Mouse (Mus musculus) limb, embryonic 11.5 days (tissue): ENCODE measurements around the gene Gm7029. TPM values are rescaled to one million over a fixed set of nuclear protein-coding genes. Genes with fewer than 3 reads are reported as not detected.
"Not testable (repeated sequence)": the region's sequence is repeated elsewhere in the genome, so short reads cannot be mapped to it uniquely, and the experiment has no call there.

Experiments
- ATAC-seq: fragments of 200-750 bp; cut with Nextera tagmentation; 2 replicates; pipeline ENCODE4 v1.8.0; 2017; ENCODE audit warnings: low read depth; ENCODE audit not compliant: insufficient number of reproducible peaks, low FRiP score, low TSS enrichment
- DNase-seq: peaks from one replicate; pipeline ENCODE4 v3.0.0-alpha.2; 2015; ENCODE audit warnings: low spot score
- H3K27ac ChIP-seq: fragments of 300-500 bp; sonication (generic); replicated peaks from 2 replicates; pipeline ENCODE4 v1.5.1; 2014; ENCODE audit warnings: low read depth, mild to moderate bottlenecking, low read length
- H3K27me3 ChIP-seq: fragments of 300-500 bp; sonication (generic); 2 replicates; pipeline ENCODE4 v1.6.1; 2014; ENCODE audit warnings: mild to moderate bottlenecking, low read length, mixed read lengths; ENCODE audit not compliant: control insufficient read depth, insufficient read depth
- H3K36me3 ChIP-seq: fragments of 300-500 bp; sonication (generic); 2 replicates; pipeline ENCODE4 v1.6.1; 2014; ENCODE audit warnings: mild to moderate bottlenecking, low read length, moderate library complexity, mixed read lengths; ENCODE audit not compliant: control insufficient read depth, insufficient read depth
- H3K4me1 ChIP-seq: fragments of 300-500 bp; sonication (generic); 2 replicates; pipeline ENCODE4 v1.6.1; 2014; ENCODE audit warnings: low read length, mixed read lengths; ENCODE audit not compliant: control insufficient read depth, insufficient read depth
- H3K4me2 ChIP-seq: fragments of 300-500 bp; sonication (generic); 2 replicates; pipeline ENCODE4 v1.6.1; 2014; ENCODE audit warnings: low read depth, mild to moderate bottlenecking, moderate library complexity; ENCODE audit not compliant: severe bottlenecking
- H3K4me3 ChIP-seq: fragments of 300-500 bp; sonication (generic); 2 replicates; pipeline ENCODE4 v1.5.1; 2014; ENCODE audit warnings: low read depth, low read length
- H3K9ac ChIP-seq: fragments of 300-500 bp; sonication (generic); 2 replicates; pipeline ENCODE4 v1.6.1; 2014; ENCODE audit warnings: mild to moderate bottlenecking, low read length
- H3K9me3 ChIP-seq: fragments of 300-500 bp; sonication (generic); 2 replicates; pipeline ENCODE4 v1.6.1; 2016; ENCODE audit warnings: low read length; ENCODE audit not compliant: control insufficient read depth
- WGBS: fragments of 180-500 bp; shearing (Covaris S2); extraction: QIAGEN DNeasy Blood & Tissue Kit; methylation state at CpG from one replicate; pipeline ENCODE4 v1.1.7; 2014; 5-methylcytosine and 5-hydroxymethylcytosine counted together
- polyA plus RNA-seq: library from polyadenylated mRNA; unstranded; fragments of >200 nt; fragmentation: Nextera tagmentation; extraction: Ambion mirVana; gene quantifications from 2 replicates; pipeline ENCODE4 v1.2.1, GENCODE M21; 2014

Gm7029 gene
- not detected in 2 replicates for polyA plus RNA-seq

GRCm38 (mm10) chr17:33873537-33873936 lies at the start of gene Gm7029:
TSS of gene Gm7029 (plus strand) at chr17:33873837.
- not testable (repeated sequence) for H3K4me1 ChIP-seq, H3K9me3 ChIP-seq, DNase-seq, ATAC-seq, H3K27me3 ChIP-seq, H3K36me3 ChIP-seq, H3K4me3 ChIP-seq, H3K4me2 ChIP-seq, H3K27ac ChIP-seq, H3K9ac ChIP-seq
- 79% methylated on average over 4 of the region's 12 CpGs for WGBS

- Histone ChIP-seq H3K4me2 (peak within 1 kb of the TSS; percentile 93), H3K9ac (peak within 1 kb of the TSS; percentile 87), H3K27ac (peak within 1 kb of the TSS; percentile 73; the same call in 1 of the 2 replicates), H3K9me3 (no peaks in the 10 kb centered on the region), H3K36me3 (peaks cover 24% of the 10 kb centered on the region), H3K4me1 (peaks cover 16% of the 10 kb centered on the region), H3K27me3 (no peaks in the 10 kb centered on the region), H3K4me3 (peak within 1 kb of the TSS; percentile 82)
- under 1% methylated on average over 51 of the region's 51 CpGs for WGBS
- ATAC-seq (peak; percentile 89), DNase-seq (peak; percentile 99)
These were observed 49.3 kb upstream of the Gm7029 start, which contains the start of the genes Rps28 and Ndufa7 for GRCm38 (mm10) chr17:33824084-33824996. TSS of gene Rps28 (minus strand) at chr17:33824562. TSS of gene Ndufa7 (plus strand) at chr17:33824572.

- not testable (repeated sequence) for H3K9me3 ChIP-seq, ATAC-seq, DNase-seq, H3K27me3 ChIP-seq
- Histone ChIP-seq H3K36me3 (peaks cover 26% of the 10 kb centered on the region), H3K27ac (peak overlapping the region; percentile 73; the same call in 1 of the 2 replicates), H3K4me2 (peak overlapping the region; percentile 71), H3K4me1 (peaks cover 16% of the 10 kb centered on the region), H3K4me3 (peak overlapping the region; percentile 82), H3K9ac (peak overlapping the region; percentile 82)
- WGBS = 4% methylated on average over 6 of the region's 6 CpGs
These were observed 48.7 kb upstream of the Gm7029 start for GRCm38 (mm10) chr17:33824997-33825330.

GRCm38 (mm10) chr17:33825462-33825861 lies 48.2 kb upstream of the Gm7029 start:
- no peak overlapping the region for H3K27ac ChIP-seq
- peak overlapping the region; percentile 82 for H3K4me3 ChIP-seq
- H3K36me3 ChIP-seq = peaks cover 21% of the 10 kb centered on the region
- no peaks in the 10 kb centered on the region for H3K9me3 ChIP-seq
- no peak for ATAC-seq
- H3K4me1 ChIP-seq = peaks cover 16% of the 10 kb centered on the region
- peak overlapping the region; percentile 71 for H3K4me2 ChIP-seq
- 86% methylated on average over 8 of the region's 8 CpGs for WGBS
- DNase-seq = no peak
- no peaks in the 10 kb centered on the region for H3K27me3 ChIP-seq
- peak overlapping the region; percentile 82; the same call in 1 of the 2 replicates for H3K9ac ChIP-seq

- ATAC-seq (no peak), DNase-seq (peak; percentile 84)
- Histone ChIP-seq H3K9me3 (no peaks in the 10 kb centered on the region), H3K36me3 (peaks cover 14% of the 10 kb centered on the region), H3K4me3 (no peak overlapping the region), H3K9ac (no peak overlapping the region), H3K4me1 (peaks cover 16% of the 10 kb centered on the region), H3K27ac (no peak overlapping the region), H3K4me2 (no peak overlapping the region), H3K27me3 (no peaks in the 10 kb centered on the region)
- WGBS = under 1% methylated on average over 3 of the region's 3 CpGs
These were observed 46.8 kb upstream of the Gm7029 start for GRCm38 (mm10) chr17:33826850-33827249.

GRCm38 (mm10) chr17:33828892-33829291 lies 44.7 kb upstream of the Gm7029 start:
- Histone ChIP-seq H3K4me2 (no peak overlapping the region), H3K4me1 (peaks cover 6% of the 10 kb centered on the region), H3K9me3 (no peaks in the 10 kb centered on the region), H3K27me3 (no peaks in the 10 kb centered on the region), H3K27ac (no peak overlapping the region), H3K36me3 (peaks cover 10% of the 10 kb centered on the region; the same call in 1 of the 2 replicates), H3K9ac (no peak overlapping the region), H3K4me3 (no peak overlapping the region)
- ATAC-seq (no peak), DNase-seq (no peak)
- 83% methylated on average over 2 of the region's 2 CpGs for WGBS

GRCm38 (mm10) chr17:33829561-33829960 lies 44.1 kb upstream of the Gm7029 start:
- DNase-seq = no peak
- no peak overlapping the region for H3K9ac ChIP-seq
- no peaks in the 10 kb centered on the region for H3K27me3 ChIP-seq
- H3K27ac ChIP-seq = no peak overlapping the region
- H3K4me2 ChIP-seq = no peak overlapping the region
- H3K4me1 ChIP-seq = peaks cover 6% of the 10 kb centered on the region
- H3K9me3 ChIP-seq = no peaks in the 10 kb centered on the region
- peaks cover 11% of the 10 kb centered on the region; the same call in 1 of the 2 replicates for H3K36me3 ChIP-seq
- no peak overlapping the region for H3K4me3 ChIP-seq
- no peak for ATAC-seq
- WGBS = 93% methylated on average over 10 of the region's 10 CpGs

- H3K4me1 ChIP-seq = 0 out of 2 replicates have a peak, but pooled peaks cover 6% of the 10 kb centered on the region
- peak within 1 kb of the TSS; percentile 74 for H3K9ac ChIP-seq
- H3K36me3 ChIP-seq = 0 out of 2 replicates have a peak, but pooled peaks cover 6% of the 10 kb centered on the region
- no peaks in the 10 kb centered on the region for H3K27me3 ChIP-seq
- ATAC-seq (peak; percentile 88), DNase-seq (peak; percentile 92)
- no peaks in the 10 kb centered on the region for H3K9me3 ChIP-seq
- peak within 1 kb of the TSS; percentile 88 for H3K4me3 ChIP-seq
- peak within 1 kb of the TSS; percentile 56; the same call in 1 of the 2 replicates for H3K27ac ChIP-seq
- peak within 1 kb of the TSS; percentile 92 for H3K4me2 ChIP-seq
- WGBS = under 1% methylated on average over 45 of the region's 45 CpGs
These were observed 30.5 kb upstream of the Gm7029 start, which contains the start of gene Cd320 for GRCm38 (mm10) chr17:33842966-33843795. TSS of gene Cd320 (plus strand) at chr17:33843091.
